Mouse (Mus musculus) spleen, adult 2 months (tissue): Measurements from ENCODE around the gene Mybpc2.

Experiments used
- CTCF ChIP-seq: fragments of 200-500 bp; IDR thresholded peaks from 2 replicates; pipeline ENCODE4 v1.5.1; 2011; ENCODE audit warnings: mild to moderate bottlenecking, inconsistent platforms; ENCODE audit not compliant: insufficient read depth, insufficient read length, insufficient replicate concordance; ENCODE audit errors: extremely low read depth
- POLR2A ChIP-seq: fragments of 200-500 bp; IDR thresholded peaks from 2 replicates; pipeline ENCODE4 v1.6.1; 2011; ENCODE audit warnings: low read depth, low read length, inconsistent platforms

- TF ChIP-seq POLR2A (no peak), CTCF (no peak)
These were observed 36.5 kb downstream of the Mybpc2 start for GRCm38 (mm10) chr7:44487936-44488335.
